Mouse (Mus musculus) G1E (cell line): Measurements from ENCODE around the gene Rin1.

ENCODE experiments used
- CTCF ChIP-seq: IDR thresholded peaks from 2 replicates; pipeline ENCODE4 v1.5.1; 2012; ENCODE audit warnings: low read depth, low read length, inconsistent platforms, mixed read lengths
- GATA1 ChIP-seq: IDR thresholded peaks from 2 replicates; pipeline ENCODE4 v1.6.1; 2012; ENCODE audit warnings: borderline replicate concordance, low read length, inconsistent platforms, mixed read lengths
- POLR2AphosphoS5 ChIP-seq: IDR thresholded peaks from 2 replicates; pipeline ENCODE4 v1.6.1; 2012; ENCODE audit warnings: low read depth, low read length, inconsistent platforms; ENCODE audit not compliant: insufficient replicate concordance
- TAL1 ChIP-seq: conservative IDR thresholded peaks from 2 replicates; pipeline ENCODE4 v1.6.1; 2012; ENCODE audit warnings: low read depth, low read length, inconsistent platforms, mixed read lengths

- TF ChIP-seq CTCF (no peak), TAL1 (no peak), POLR2AphosphoS5 (no peak), GATA1 (no peak)
Observed at GRCm38 (mm10) chr19:5062446-5062845, 12.2 kb downstream of the Rin1 start.
